Mouse (Mus musculus) forebrain, embryonic 10.5 days (tissue): ENCODE data around the gene Mcmbp. TPM values are rescaled to one million over a fixed set of nuclear protein-coding genes. Genes with fewer than 3 reads are reported as not detected.
A peak's percentile ranks its signal among the peaks of the same experiment; 100 is the strongest.

ENCODE experiments used
- DNase-seq: peaks from one replicate; pipeline ENCODE4 v3.0.0-alpha.2; 2017; ENCODE audit warnings: low spot score; ENCODE audit errors: extremely low spot score
- H3K27ac ChIP-seq: fragments of 300-500 bp; sonication (generic); 2 replicates; pipeline ENCODE4 v1.5.1; 2016; ENCODE audit warnings: mild to moderate bottlenecking
- H3K27me3 ChIP-seq: fragments of 300-500 bp; sonication (generic); 2 replicates; pipeline ENCODE4 v1.6.1; 2016; ENCODE audit warnings: mild to moderate bottlenecking; ENCODE audit not compliant: poor library complexity, severe bottlenecking
- H3K36me3 ChIP-seq: fragments of 300-500 bp; sonication (generic); replicated peaks from 2 replicates; pipeline ENCODE4 v1.6.1; 2016; ENCODE audit warnings: mild to moderate bottlenecking, moderate library complexity
- H3K4me1 ChIP-seq: fragments of 300-500 bp; sonication (generic); 2 replicates; pipeline ENCODE4 v1.6.1; 2016
- H3K4me3 ChIP-seq: fragments of 300-500 bp; sonication (generic); 2 replicates; pipeline ENCODE4 v1.5.1; 2016; ENCODE audit warnings: mild to moderate bottlenecking, moderate library complexity
- H3K9me3 ChIP-seq: fragments of 300-500 bp; sonication (generic); 2 replicates; pipeline ENCODE4 v1.6.1; 2016; ENCODE audit warnings: mild to moderate bottlenecking, moderate library complexity
- WGBS: fragments of 180-500 bp; shearing (Covaris S2); methylation state at CpG from one replicate; pipeline ENCODE4 v1.1.7; 2016; 5-methylcytosine and 5-hydroxymethylcytosine counted together
- polyA plus RNA-seq: library from polyadenylated mRNA; unstranded; fragments of >200 nt; fragmentation: Nextera tagmentation; extraction: Ambion mirVana; gene quantifications from 2 replicates; pipeline ENCODE4 v1.2.1, GENCODE M21; 2016

Mcmbp gene
- polyA plus RNA-seq, result 75.3 and 82.2 TPM in 2 replicates

GRCm38 (mm10) chr7:128740334-128740733, at the start of gene Mcmbp:
Mcmbp (minus strand) TSS chr7:128740495.
- H3K36me3 ChIP-seq, result peaks cover 29% of the 10 kb centered on the region
- peak; percentile 98 for DNase-seq
- peaks cover 26% of the 10 kb centered on the region for H3K27me3 ChIP-seq
- no peaks in the 10 kb centered on the region; the same call in 1 of the 2 replicates for H3K9me3 ChIP-seq
- H3K4me1 ChIP-seq, result peaks cover 27% of the 10 kb centered on the region
- H3K4me3 ChIP-seq, result peak within 1 kb of the TSS; percentile 97
- H3K27ac ChIP-seq, result peak within 1 kb of the TSS; percentile 98
- under 1% methylated on average over 35 of the region's 35 CpGs for WGBS

- H3K9me3 ChIP-seq, result no peaks in the 10 kb centered on the region
- WGBS, result 84% methylated on average over 4 of the region's 4 CpGs
- no peak overlapping the region for H3K27ac ChIP-seq
- no peaks in the 10 kb centered on the region for H3K4me1 ChIP-seq
- no peak overlapping the region for H3K4me3 ChIP-seq
- H3K27me3 ChIP-seq, result no peaks in the 10 kb centered on the region
- no peak for DNase-seq
- H3K36me3 ChIP-seq, result peaks cover 19% of the 10 kb centered on the region
These were observed 49.8 kb upstream of the Mcmbp start for GRCm38 (mm10) chr7:128790045-128790444.

- H3K36me3 ChIP-seq, result peaks cover 96% of the 10 kb centered on the region
- no peak overlapping the region for H3K27ac ChIP-seq
- WGBS, result 94% methylated on average over 3 of the region's 3 CpGs
- H3K9me3 ChIP-seq, result no peaks in the 10 kb centered on the region
- no peak overlapping the region for H3K4me3 ChIP-seq
- no peaks in the 10 kb centered on the region for H3K27me3 ChIP-seq
- H3K4me1 ChIP-seq, result no peaks in the 10 kb centered on the region
- DNase-seq, result no peak
These were observed 41.6 kb upstream of the Mcmbp start for GRCm38 (mm10) chr7:128781846-128782245.

GRCm38 (mm10) chr7:128779305-128779704, 39.0 kb upstream of the Mcmbp start:
- Histone ChIP-seq H3K4me1 (no peaks in the 10 kb centered on the region), H3K9me3 (no peaks in the 10 kb centered on the region), H3K36me3 (peaks cover 98% of the 10 kb centered on the region), H3K27me3 (no peaks in the 10 kb centered on the region), H3K27ac (no peak overlapping the region), H3K4me3 (no peak overlapping the region)
- 56% methylated on average over 6 of the region's 6 CpGs for WGBS
- peak; percentile 46 for DNase-seq

- WGBS, result 88% methylated on average over 6 of the region's 6 CpGs
- Histone ChIP-seq H3K36me3 (peaks cover 99% of the 10 kb centered on the region), H3K4me1 (no peaks in the 10 kb centered on the region), H3K27me3 (no peaks in the 10 kb centered on the region), H3K9me3 (no peaks in the 10 kb centered on the region), H3K27ac (no peak overlapping the region), H3K4me3 (no peak overlapping the region)
- DNase-seq, result no peak
These were observed 36.9 kb upstream of the Mcmbp start for GRCm38 (mm10) chr7:128777201-128777600.

- H3K4me1 ChIP-seq, result no peaks in the 10 kb centered on the region
- DNase-seq, result no peak
- no peak overlapping the region for H3K27ac ChIP-seq
- no peaks in the 10 kb centered on the region for H3K9me3 ChIP-seq
- no peak overlapping the region for H3K4me3 ChIP-seq
- H3K27me3 ChIP-seq, result no peaks in the 10 kb centered on the region
- H3K36me3 ChIP-seq, result peaks cover 95% of the 10 kb centered on the region
These were observed 26.4 kb upstream of the Mcmbp start for GRCm38 (mm10) chr7:128766696-128767095.

GRCm38 (mm10) chr7:128758948-128759347, 18.7 kb upstream of the Mcmbp start:
- WGBS, result 94% methylated on average over 4 of the region's 4 CpGs
- no peak overlapping the region for H3K27ac ChIP-seq
- H3K4me1 ChIP-seq, result no peaks in the 10 kb centered on the region
- H3K36me3 ChIP-seq, result peaks cover 98% of the 10 kb centered on the region
- H3K4me3 ChIP-seq, result no peak overlapping the region
- no peak for DNase-seq
- no peaks in the 10 kb centered on the region for H3K9me3 ChIP-seq
- H3K27me3 ChIP-seq, result no peaks in the 10 kb centered on the region

- Histone ChIP-seq H3K36me3 (peaks cover 99% of the 10 kb centered on the region), H3K9me3 (no peaks in the 10 kb centered on the region), H3K27me3 (no peaks in the 10 kb centered on the region), H3K4me1 (no peaks in the 10 kb centered on the region), H3K4me3 (no peak overlapping the region), H3K27ac (no peak overlapping the region)
- 95% methylated on average over 1 of the region's 1 CpGs for WGBS
- DNase-seq, result no peak
These were observed 15.1 kb upstream of the Mcmbp start for GRCm38 (mm10) chr7:128755396-128755795.

GRCm38 (mm10) chr7:128752012-128752411, 11.7 kb upstream of the Mcmbp start:
- no peak for DNase-seq
- 91% methylated on average over 4 of the region's 4 CpGs for WGBS
- Histone ChIP-seq H3K27me3 (no peaks in the 10 kb centered on the region), H3K27ac (no peak overlapping the region), H3K4me1 (no peaks in the 10 kb centered on the region; the same call in 1 of the 2 replicates), H3K4me3 (no peak overlapping the region), H3K9me3 (no peaks in the 10 kb centered on the region), H3K36me3 (peaks cover 82% of the 10 kb centered on the region)

- no peak for DNase-seq
- H3K27me3 ChIP-seq, result no peaks in the 10 kb centered on the region
- H3K4me1 ChIP-seq, result peaks cover 14% of the 10 kb centered on the region
- H3K27ac ChIP-seq, result no peak overlapping the region
- 93% methylated on average over 9 of the region's 9 CpGs for WGBS
- peaks cover 68% of the 10 kb centered on the region for H3K36me3 ChIP-seq
- no peaks in the 10 kb centered on the region for H3K9me3 ChIP-seq
- H3K4me3 ChIP-seq, result no peak overlapping the region
These were observed 10.0 kb upstream of the Mcmbp start for GRCm38 (mm10) chr7:128750296-128750695.

GRCm38 (mm10) chr7:128748758-128749157, 8.5 kb upstream of the Mcmbp start:
- Histone ChIP-seq H3K36me3 (peaks cover 53% of the 10 kb centered on the region), H3K27ac (no peak overlapping the region), H3K9me3 (no peaks in the 10 kb centered on the region), H3K4me3 (no peak overlapping the region), H3K27me3 (peaks cover 2% of the 10 kb centered on the region), H3K4me1 (peaks cover 20% of the 10 kb centered on the region)
- no peak for DNase-seq
- 86% methylated on average over 3 of the region's 3 CpGs for WGBS

- no peak for DNase-seq
- Histone ChIP-seq H3K27ac (no peak overlapping the region), H3K4me3 (peak overlapping the region; percentile 99), H3K9me3 (no peaks in the 10 kb centered on the region), H3K36me3 (peaks cover 27% of the 10 kb centered on the region), H3K4me1 (peaks cover 20% of the 10 kb centered on the region), H3K27me3 (peaks cover 25% of the 10 kb centered on the region)
- 93% methylated on average over 10 of the region's 10 CpGs for WGBS
These were observed 5.9 kb upstream of the Mcmbp start for GRCm38 (mm10) chr7:128746151-128746550.

GRCm38 (mm10) chr7:128744684-128745485, 4.6 kb upstream of the Mcmbp start, which contains the start of gene Sec23ip:
Sec23ip (plus strand) TSS chr7:128744943.
- peak; percentile 99 for DNase-seq
- Histone ChIP-seq H3K27ac (peak within 1 kb of the TSS; percentile 91), H3K9me3 (no peaks in the 10 kb centered on the region), H3K4me3 (peak within 1 kb of the TSS; percentile 99), H3K36me3 (peaks cover 14% of the 10 kb centered on the region), H3K4me1 (peaks cover 24% of the 10 kb centered on the region), H3K27me3 (peaks cover 26% of the 10 kb centered on the region)
- WGBS, result under 1% methylated on average over 55 of the region's 55 CpGs
